Mouse (Mus musculus) liver (tissue): ENCODE results near the gene Dcun1d4.

Experiments
- DNase-seq: peaks from one replicate; pipeline ENCODE4 v3.0.0-alpha.2; 2020; ENCODE audit warnings: mixed read lengths

Gene Dcun1d4

DNA sequence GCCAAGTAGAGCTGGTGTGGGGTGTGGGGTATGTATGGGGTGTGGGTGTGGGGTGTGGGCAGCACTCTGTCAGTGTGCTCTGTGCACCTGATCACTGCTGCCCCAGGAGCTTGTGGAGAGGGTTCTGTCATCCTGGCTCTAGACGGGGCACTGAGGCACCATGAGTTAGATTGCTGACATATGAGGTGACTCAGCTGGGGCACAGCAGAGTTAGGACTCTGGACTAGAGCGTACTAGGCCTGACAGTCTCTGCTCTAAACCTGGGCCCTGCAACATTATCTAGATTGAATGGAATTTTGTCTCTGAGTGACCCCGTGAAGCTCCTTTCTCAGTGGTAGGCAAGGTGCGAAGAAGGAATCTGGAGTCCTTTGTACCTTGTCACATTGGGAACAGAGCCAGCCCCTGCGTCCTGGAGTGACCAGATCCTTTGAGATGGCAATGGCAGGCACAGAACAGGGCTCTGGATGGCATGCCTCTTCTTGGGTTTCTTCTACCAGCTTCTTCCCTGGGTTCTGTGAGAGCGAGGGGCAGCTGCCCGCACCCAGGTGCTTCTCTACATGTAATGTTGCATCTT, 20.2 kb downstream of the Dcun1d4 start:
- DNase-seq: no peak

DNA sequence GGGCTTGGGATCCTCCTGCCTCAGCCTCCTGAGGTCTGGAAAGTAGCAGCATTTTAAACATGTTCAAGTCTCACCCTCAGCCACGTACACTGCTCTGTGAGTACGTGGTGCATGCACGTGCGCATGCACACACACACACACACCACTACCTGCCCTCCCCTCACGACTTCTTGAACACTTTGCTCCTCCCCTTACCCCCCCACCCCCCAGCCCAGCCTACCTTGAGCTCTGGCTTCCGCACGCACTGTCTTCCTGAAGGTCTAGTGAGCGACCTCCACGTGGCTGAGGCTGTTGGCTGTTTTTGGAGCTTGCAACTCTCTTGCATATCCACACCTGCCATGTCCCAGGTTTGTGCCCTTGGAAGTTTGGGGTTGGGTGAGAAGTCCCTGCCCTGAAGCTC, 21.6 kb downstream of the Dcun1d4 start:
- no peak for DNase-seq

GRCm38 (mm10) chr5:73503015-73503757, 22.4 kb downstream of the Dcun1d4 start:
- no peak for DNase-seq

DNA sequence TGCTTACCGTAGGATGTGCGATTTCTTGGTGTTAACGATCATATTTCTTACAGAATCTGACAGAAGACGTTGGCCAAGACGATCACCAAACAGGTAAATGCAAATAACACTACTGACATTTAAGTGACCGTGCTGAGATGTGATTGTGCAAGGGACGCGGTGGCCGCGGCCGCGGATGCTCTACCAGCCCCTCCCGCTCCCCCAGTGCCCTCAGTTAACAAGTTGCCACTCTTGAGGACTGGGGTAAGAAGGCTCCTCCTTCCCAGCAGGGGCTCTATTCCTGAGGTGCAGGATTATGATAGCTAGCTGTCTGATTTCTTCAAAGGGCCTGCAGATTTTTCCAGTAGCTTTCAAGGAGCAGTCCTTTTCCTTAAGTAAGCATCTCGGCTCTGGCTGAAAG, 30.3 kb downstream of the Dcun1d4 start:
- DNase-seq: no peak

GRCm38 (mm10) chr5:73512241-73512640, 31.4 kb downstream of the Dcun1d4 start:
- no peak for DNase-seq

DNA sequence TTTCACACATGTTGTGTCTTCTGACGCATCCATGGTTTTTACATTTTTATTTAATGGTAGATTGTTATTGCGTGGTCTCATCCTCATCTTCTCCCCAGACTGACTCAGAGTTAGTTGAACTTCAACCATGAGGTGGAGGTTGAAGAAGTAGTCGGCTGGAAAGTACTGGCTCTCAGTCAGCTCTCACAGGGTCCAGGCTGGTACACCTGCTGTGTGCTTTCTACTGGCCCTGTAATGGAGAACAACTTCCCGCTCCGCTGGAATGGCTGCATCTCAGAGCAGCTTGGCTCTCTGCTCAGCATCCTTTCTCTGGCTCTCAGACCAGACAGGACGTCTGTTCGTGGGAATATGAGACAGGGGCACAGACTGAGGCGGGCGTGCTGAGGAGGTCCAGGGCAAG, 31.9 kb downstream of the Dcun1d4 start:
- DNase-seq: no peak

DNA sequence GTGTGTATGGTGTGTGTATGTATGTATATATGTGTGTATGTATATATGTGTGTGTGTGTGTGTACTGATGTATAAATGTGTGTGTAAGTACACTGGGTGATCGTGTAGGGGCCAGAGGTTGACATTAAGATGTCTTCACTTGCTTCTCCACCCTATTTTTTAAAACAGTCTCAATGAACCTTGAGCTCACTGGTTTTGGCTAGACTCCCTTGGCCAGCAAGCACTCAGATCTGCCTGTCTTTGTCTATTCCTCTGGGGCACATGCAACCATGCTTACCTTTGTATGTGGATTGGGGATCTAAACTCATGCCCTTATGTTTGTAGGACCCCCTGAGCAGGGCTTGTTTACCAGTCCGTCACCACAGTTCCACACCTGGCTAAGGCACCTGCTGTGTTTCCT, 33.4 kb downstream of the Dcun1d4 start:
- DNase-seq: no peak

- no peak for DNase-seq
These were observed 36.5 kb downstream of the Dcun1d4 start for GRCm38 (mm10) chr5:73517299-73517698.

DNA sequence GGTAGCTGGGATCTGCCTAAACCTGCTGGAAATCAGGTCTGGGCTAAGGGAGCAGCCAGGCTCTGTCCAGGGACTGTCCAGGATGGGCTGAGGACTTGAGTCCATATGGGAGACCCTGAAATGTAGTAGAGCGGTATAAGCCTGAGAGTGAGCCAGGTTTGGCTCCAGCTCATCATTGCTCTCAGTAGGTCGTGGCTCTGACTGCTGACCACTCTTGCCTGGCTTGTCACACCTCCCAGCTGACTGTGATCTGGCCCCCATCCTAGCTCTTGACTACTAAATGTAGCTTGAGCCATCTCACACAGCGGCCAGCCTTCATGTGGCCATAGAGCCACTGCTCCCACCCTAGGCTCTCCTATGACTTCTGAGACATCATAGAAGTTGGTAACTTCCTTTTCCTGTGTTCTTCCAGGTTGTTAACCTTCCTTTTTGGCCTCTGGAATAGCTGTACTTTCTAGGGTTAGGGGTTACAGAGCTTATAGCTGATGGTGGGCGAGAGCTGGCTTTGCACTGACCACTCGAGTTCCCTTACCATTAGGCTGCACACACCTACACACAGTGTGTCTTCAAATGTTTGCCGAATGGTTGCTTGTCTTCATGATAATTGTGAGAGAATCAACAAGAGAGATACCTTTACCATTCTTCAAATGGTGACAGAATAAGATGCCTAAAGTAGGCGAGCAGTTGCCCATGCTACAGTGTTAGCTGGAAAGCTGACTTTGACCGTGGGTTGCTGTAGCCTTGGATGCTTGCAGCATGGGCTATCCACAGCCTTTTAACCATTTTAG, 37.8 kb downstream of the Dcun1d4 start:
- DNase-seq: no peak

DNA sequence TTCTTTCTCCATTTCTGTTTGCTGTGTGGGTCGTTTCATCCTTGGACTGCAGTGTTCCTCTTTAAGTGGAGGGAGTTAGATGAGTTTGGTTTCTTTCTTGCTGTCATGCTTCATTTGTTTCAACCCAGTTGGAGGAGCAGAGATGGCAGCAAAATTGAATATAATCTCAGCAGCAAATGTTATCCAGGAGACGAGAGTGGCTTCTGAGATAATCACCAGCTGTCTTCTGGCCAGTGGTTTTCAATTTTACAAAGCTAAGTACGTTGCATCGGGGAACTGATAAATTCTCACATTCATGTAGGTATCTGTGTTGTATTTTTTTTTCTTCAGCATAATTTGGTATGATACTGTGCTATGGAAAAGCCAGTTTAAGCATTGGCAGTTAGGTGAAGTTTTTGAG, 40.0 kb downstream of the Dcun1d4 start:
- no peak for DNase-seq

DNA sequence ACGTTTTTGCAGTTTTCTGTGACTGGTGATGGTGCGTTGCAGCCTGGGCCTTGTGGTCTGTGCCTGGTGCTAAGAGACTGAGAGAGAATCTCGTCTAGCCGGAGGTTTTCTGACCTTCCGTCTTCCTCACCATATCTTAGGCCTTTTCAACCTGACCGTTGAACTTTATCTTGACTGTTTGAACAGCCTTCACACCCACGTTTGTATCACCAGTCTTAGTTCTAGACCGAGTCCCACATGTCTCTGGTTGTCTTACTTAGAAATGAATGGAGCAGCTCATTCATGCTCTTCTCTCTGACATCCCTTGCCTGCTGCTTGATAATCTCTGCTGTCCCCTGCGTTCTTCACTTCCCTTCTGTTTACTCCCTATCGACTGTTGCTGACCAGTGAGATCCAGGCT, 42.4 kb downstream of the Dcun1d4 start:
- no peak for DNase-seq

GRCm38 (mm10) chr5:73524300-73525000, 43.6 kb downstream of the Dcun1d4 start:
- no peak for DNase-seq

GRCm38 (mm10) chr5:73532222-73532621, 51.4 kb downstream of the Dcun1d4 start:
- no peak for DNase-seq

GRCm38 (mm10) chr5:73532879-73533278, 52.1 kb downstream of the Dcun1d4 start:
- no peak for DNase-seq

DNA sequence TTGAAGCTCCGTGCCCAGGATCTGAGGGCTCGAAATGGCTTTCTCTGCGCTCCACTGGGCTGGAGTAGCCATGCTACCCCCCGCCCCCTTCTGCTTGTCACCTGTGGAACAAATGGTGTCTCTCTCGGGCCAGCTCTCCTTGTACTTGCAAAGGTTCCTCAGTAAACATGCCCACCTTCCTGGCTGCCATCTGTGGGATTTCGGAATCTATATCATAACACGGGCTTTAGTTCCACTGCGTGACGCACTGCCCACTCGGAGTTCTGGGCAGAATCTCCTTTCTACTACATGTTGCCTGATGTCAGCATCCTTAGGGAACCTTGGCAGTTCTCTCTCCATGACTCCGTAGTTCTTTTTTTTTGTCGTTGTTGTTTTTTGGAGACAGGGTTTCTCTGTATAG, 56.9 kb downstream of the Dcun1d4 start:
- no peak for DNase-seq

- DNase-seq: no peak
These were observed 57.9 kb downstream of the Dcun1d4 start for GRCm38 (mm10) chr5:73538586-73539298.

DNA sequence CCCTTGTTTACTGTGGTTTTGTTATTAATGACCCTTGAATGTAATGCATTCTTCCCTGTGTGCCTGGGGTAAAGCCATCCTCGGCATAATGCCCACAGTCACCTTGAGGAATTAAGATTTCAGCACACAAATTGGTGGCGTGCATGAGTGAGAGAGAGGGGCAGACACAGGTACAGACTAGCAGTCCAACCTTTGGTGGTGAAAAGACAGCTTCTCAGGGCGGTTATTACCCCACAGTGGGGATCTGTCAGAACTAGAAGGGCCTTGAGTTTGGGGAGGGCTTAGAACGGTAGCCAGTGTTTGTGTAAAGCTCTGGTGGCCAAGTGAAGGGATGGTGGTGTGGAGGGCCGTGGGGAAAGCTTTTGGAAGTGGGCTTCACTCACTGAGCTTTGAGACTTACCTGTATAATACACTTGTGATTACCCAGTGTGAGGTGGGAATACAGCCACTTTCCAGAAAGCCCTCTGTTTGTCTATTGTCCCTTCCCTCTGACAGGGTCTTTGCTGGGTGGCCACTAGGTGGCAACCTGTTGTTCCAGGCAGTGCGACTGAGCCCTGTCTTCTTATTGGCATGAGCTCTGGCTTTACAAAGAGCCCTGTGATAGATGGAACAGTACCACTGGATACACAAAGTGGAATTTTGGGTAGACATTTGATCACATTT, 59.2 kb downstream of the Dcun1d4 start:
- DNase-seq: peak; percentile 33

DNA sequence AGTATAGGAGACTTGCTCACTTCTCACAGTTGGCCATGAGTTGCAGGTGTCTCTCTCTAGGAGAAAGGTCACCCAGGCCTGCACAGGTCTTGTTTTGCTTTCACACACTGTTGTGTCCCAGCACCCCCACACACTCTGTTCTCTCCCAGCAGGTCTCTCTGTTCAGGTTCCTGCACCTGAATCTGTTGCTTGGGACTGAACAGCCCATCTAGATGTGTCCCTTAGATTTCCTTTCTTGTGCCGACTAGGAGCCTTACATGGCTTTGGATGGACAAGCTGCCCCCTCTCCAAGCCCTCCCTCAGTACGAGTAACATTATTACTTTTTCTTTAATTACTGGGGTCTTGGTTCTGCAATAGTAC, 59.7 kb downstream of the Dcun1d4 start:
- DNase-seq: no peak

- no peak for DNase-seq
These were observed 63.4 kb downstream of the Dcun1d4 start for GRCm38 (mm10) chr5:73544111-73544753.

- DNase-seq: no peak
These were observed 64.8 kb downstream of the Dcun1d4 start for GRCm38 (mm10) chr5:73545641-73546040.

DNA sequence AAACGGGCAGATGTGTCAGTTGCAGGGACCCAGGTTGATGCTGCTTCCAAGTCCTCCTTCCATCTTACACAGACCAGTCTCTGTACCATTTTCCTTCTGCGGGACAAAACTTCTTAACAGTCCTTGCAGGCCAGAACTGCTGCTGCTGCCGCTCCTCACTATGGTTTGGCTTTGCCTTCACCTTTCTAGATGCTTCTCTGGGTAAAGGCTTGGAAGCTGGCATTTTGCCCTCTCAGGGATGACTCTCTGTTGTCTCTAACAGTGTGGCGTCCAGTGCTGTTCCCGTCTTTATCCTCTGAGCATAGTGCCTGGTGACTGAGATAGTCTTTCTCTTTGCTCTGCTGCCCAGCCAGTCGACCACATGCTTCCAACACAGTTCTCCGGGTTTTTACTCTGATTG, 66.5 kb downstream of the Dcun1d4 start:
- no peak for DNase-seq

DNA sequence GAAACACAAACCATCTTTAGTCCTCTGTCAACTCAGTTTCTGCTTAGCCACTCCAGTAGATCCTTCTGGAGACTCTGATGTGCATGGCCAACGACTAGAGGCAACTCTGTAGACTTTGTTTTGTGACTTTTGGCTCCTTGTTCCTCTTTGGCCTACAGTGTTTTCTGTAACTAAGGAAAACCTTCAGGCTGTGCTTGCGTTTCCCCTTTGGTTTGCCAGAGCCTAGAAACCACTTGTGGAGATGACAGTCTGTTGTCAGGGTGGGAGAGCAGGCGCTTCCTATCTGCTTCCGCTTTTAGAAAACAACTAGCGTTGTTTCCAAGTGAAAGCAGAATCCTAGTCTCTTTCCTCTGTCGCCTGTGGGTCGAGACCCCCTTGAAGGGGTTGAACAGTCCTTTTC, 67.4 kb downstream of the Dcun1d4 start:
- no peak for DNase-seq
